Mouse (Mus musculus): ENCODE measurements around the gene Sv2a.
"Not testable (repeated sequence)": the region's sequence is repeated elsewhere in the genome, so short reads cannot be mapped to it uniquely, and the experiment has no call there.

The Sv2a gene

GRCm38 (mm10) chr3:96220765-96221639, 40.1 kb downstream of the Sv2a start, which contains the start of the genes Hist2h2ac and Hist2h2be:
Gene Hist2h2ac (minus strand): TSS chr3:96220880.
Gene Hist2h2be (plus strand): TSS chr3:96221119.
- peak; percentile 73 for DNase-seq (ENCODE audit: low spot score)

- no peak for DNase-seq (ENCODE audit: low spot score)
Observed at GRCm38 (mm10) chr3:96221640-96222038, 40.7 kb downstream of the Sv2a start.

GRCm38 (mm10) chr3:96222774-96223173, 41.8 kb downstream of the Sv2a start:
- DNase-seq (ENCODE audit: low spot score) = no peak

- DNase-seq (ENCODE audit: low spot score) = no peak
Observed at GRCm38 (mm10) chr3:96225421-96225820, 44.5 kb downstream of the Sv2a start.

- no peak for DNase-seq (ENCODE audit: low spot score)
Observed at GRCm38 (mm10) chr3:96226695-96227648, 46.0 kb downstream of the Sv2a start.

- DNase-seq (ENCODE audit: low spot score) = no peak
Observed at GRCm38 (mm10) chr3:96228828-96229227, 47.9 kb downstream of the Sv2a start.

GRCm38 (mm10) chr3:96230404-96230803, 49.5 kb downstream of the Sv2a start:
- no peak for DNase-seq (ENCODE audit: low spot score)

- no peak for DNase-seq (ENCODE audit: low spot score)
Observed at GRCm38 (mm10) chr3:96230910-96231757, 50.2 kb downstream of the Sv2a start.

- DNase-seq (ENCODE audit: low spot score) = no peak
Observed at GRCm38 (mm10) chr3:96231758-96232120, 50.8 kb downstream of the Sv2a start.

- DNase-seq (ENCODE audit: low spot score) = no peak
Observed at GRCm38 (mm10) chr3:96234914-96235313, 54.0 kb downstream of the Sv2a start.

- no peak for DNase-seq (ENCODE audit: low spot score)
Observed at GRCm38 (mm10) chr3:96235836-96236235, 54.9 kb downstream of the Sv2a start.

GRCm38 (mm10) chr3:96236834-96237334, 55.9 kb downstream of the Sv2a start:
- no peak for DNase-seq (ENCODE audit: low spot score)

GRCm38 (mm10) chr3:96237335-96237903, 56.5 kb downstream of the Sv2a start:
- no peak for DNase-seq (ENCODE audit: low spot score)

GRCm38 (mm10) chr3:96237904-96238511, 57.1 kb downstream of the Sv2a start:
- DNase-seq (ENCODE audit: low spot score) = no peak

- not testable (repeated sequence) for DNase-seq (ENCODE audit: low spot score)
Observed at GRCm38 (mm10) chr3:96238954-96239793, 58.2 kb downstream of the Sv2a start, which contains the start of gene Hist2h3c2. Gene Hist2h3c2 (minus strand): TSS chr3:96239127.

- DNase-seq (ENCODE audit: low spot score) = peak; percentile 89
Observed at GRCm38 (mm10) chr3:96239949-96240798, 59.2 kb downstream of the Sv2a start, which contains the start of gene Hist2h2aa2. Gene Hist2h2aa2 (minus strand): TSS chr3:96240276.

GRCm38 (mm10) chr3:96240799-96241197, 59.8 kb downstream of the Sv2a start:
- no peak for DNase-seq (ENCODE audit: low spot score)

- DNase-seq (ENCODE audit: low spot score) = no peak
Observed at GRCm38 (mm10) chr3:96243921-96244572, 63.1 kb downstream of the Sv2a start.
